ENCODE assay signal across 14 mouse cellular contexts in genomic region chr7:112216720-112217119, GRCm38 (mm10). TPM values are rescaled to one million over a fixed set of nuclear protein-coding genes. Genes with fewer than 3 reads are reported as not detected.
DNase-seq lines count a peak whose midpoint lies in the region; ATAC-seq and TF ChIP-seq lines count a peak whose summit lies in the region.
"Had no signal": no experiment of that assay in that cellular context is flagged by ENCODE, and none has a peak within 500 bp of the region (broad histone marks: within the 10 kb centered on the region; RNA-seq: fewer than 3 reads in every experiment).

No protein-coding gene starts in this region.

- 70% methylated on average over 5 of the region's 5 CpGs for WGBS in liver, postnatal 0 days (ENCODE audit: insufficient replicate concordance)

- no peak overlapping the region for H3K9ac ChIP-seq in liver, postnatal 0 days (replicated peaks)
- H3K9ac ChIP-seq: embryonic facial prominence, embryonic 13.5 days; liver, embryonic 15.5 days; midbrain, embryonic 13.5 days had no signal

- no peak overlapping the region for H3K4me3 ChIP-seq in liver, postnatal 0 days (ENCODE audit: low read depth, low read length)
- H3K4me3 ChIP-seq: embryonic facial prominence, embryonic 13.5 days; hindbrain, embryonic 10.5 days; liver, embryonic 15.5 days; midbrain, embryonic 13.5 days had no signal

- peak; percentile 38 for DNase-seq in adrenal gland, postnatal 14 days
- DNase-seq in adrenal gland, adult 8-10 months = no peak
- DNase-seq in lung, postnatal 10 days = peak; percentile 60
- DNase-seq in lung, postnatal 14 days = no peak
- DNase-seq in heart, postnatal 4 days = peak; percentile 43
- no peak for DNase-seq in embryo, embryonic 9.5 days (ENCODE audit: extremely low spot score)
- DNase-seq in frontal cortex, adult 2 months (ENCODE audit: extremely low spot score in 1 of 2, low spot score in 1 of 2) = no peak
- no peak for DNase-seq in liver, postnatal 0 days
- DNase-seq: cerebellum, adult 9-10 months had no signal

- H3K9me3 ChIP-seq in liver, postnatal 0 days (ENCODE audit: low read length) = no peaks in the 10 kb centered on the region
- H3K9me3 ChIP-seq: embryonic facial prominence, embryonic 13.5 days; liver, embryonic 15.5 days; midbrain, embryonic 13.5 days had no signal

- H3K27ac ChIP-seq in liver, postnatal 0 days (ENCODE audit: low read depth) = no peak overlapping the region
- H3K27ac ChIP-seq: embryonic facial prominence, embryonic 13.5 days; hindbrain, embryonic 10.5 days; liver, embryonic 15.5 days; midbrain, embryonic 13.5 days had no signal

- no peaks in the 10 kb centered on the region for H3K4me1 ChIP-seq in liver, postnatal 0 days (ENCODE audit: insufficient read depth)
- H3K4me1 ChIP-seq: liver, embryonic 15.5 days had no signal

- no peaks in the 10 kb centered on the region for H3K36me3 ChIP-seq in liver, postnatal 0 days (replicated peaks; ENCODE audit: insufficient read depth, low read length)
- H3K36me3 ChIP-seq: embryonic facial prominence, embryonic 13.5 days; hindbrain, embryonic 10.5 days; liver, embryonic 15.5 days; midbrain, embryonic 13.5 days had no signal

- H3K4me2 ChIP-seq in liver, postnatal 0 days (ENCODE audit: low read depth, low read length) = no peak overlapping the region
- H3K4me2 ChIP-seq: embryonic facial prominence, embryonic 13.5 days; liver, embryonic 15.5 days; midbrain, embryonic 13.5 days had no signal

- no peaks in the 10 kb centered on the region for H3K27me3 ChIP-seq in liver, postnatal 0 days (ENCODE audit: insufficient read depth, low read length)
- H3K27me3 ChIP-seq: embryonic facial prominence, embryonic 13.5 days; liver, embryonic 15.5 days; midbrain, embryonic 13.5 days had no signal

- TF ChIP-seq EP300 in liver, postnatal 0 days (IDR thresholded peaks at IDR 0.05; ENCODE audit: low read depth) = no peak

- no peak for TF ChIP-seq CTCF in liver, postnatal 0 days (IDR thresholded peaks at IDR 0.05; ENCODE audit: low read depth)

- no peak for ATAC-seq in liver, postnatal 0 days
- ATAC-seq: forebrain, embryonic 16.5 days; midbrain, embryonic 13.5 days had no signal

RNA-seq across cellular contexts. Expression of gene Mical2, which starts 8.9 kb away (rescaled TPM):
- total RNA-seq in adrenal gland, postnatal 14 days (2021) = 16.5 TPM in 2 replicates
- 10 to 100 TPM in 2 of 4 experiments, 1 to 10 TPM in 2; 7.7 to 16.3 (median 10.9) TPM for total RNA-seq in adrenal gland, adult 8-10 months (2022)
- total RNA-seq in heart, postnatal 4 days (2021) = 100 to 1,000 TPM; 281 to 298 TPM
- 229 and 253 TPM in 2 replicates for polyA plus RNA-seq in frontal cortex, adult 2 months (2012; rRNA removed)
- polyA plus RNA-seq in liver, postnatal 0 days (2015; fragmentation: Nextera tagmentation; extraction: Ambion mirVana) = 2.1 and 2.7 TPM in 2 replicates

RNA-seq across cellular contexts. Expression of gene Dkk3, which starts 57.9 kb away (rescaled TPM):
- 10.3 and 13.7 TPM in 2 replicates for total RNA-seq in adrenal gland, postnatal 14 days (2021)
- total RNA-seq in adrenal gland, adult 8-10 months (2022) = 10 to 100 TPM; 22.5 to 28.9 (median 24.0) TPM
- total RNA-seq in heart, postnatal 4 days (2021) = 10 to 100 TPM; 82.6 to 87.6 TPM
- polyA plus RNA-seq in frontal cortex, adult 2 months (2012; rRNA removed) = 95.3 and 106 TPM in 2 replicates
- polyA plus RNA-seq in liver, postnatal 0 days (2015; fragmentation: Nextera tagmentation; extraction: Ambion mirVana) = 1.2 and 1.7 TPM in 2 replicates

Comparison
In these comparisons a context has a peak if more than half of its experiments do, and no peak if none do; other contexts are left out.
1. DNase-seq: peak in adrenal gland, postnatal 14 days (single experiment), lung, postnatal 10 days (single experiment) and heart, postnatal 4 days (single experiment); none in adrenal gland, adult 8-10 months (single experiment), lung, postnatal 14 days (single experiment), embryo, embryonic 9.5 days (single experiment), frontal cortex, adult 2 months (0 of 2) and liver, postnatal 0 days (single experiment).
2. RNA of gene Mical2, which starts 8.9 kb away (total RNA-seq): 281 to 298 TPM in heart, postnatal 4 days; 16.5 TPM in adrenal gland, postnatal 14 days and 7.7 to 16.3 TPM in adrenal gland, adult 8-10 months; every median in the first group is over 10 times any median in the second.